Mouse (Mus musculus) MEL (cell line): ENCODE measurements at regions not wholly inside any gene's neighbourhood (a gene's known extent, or its start where the extent isn't known, plus 50 kb on each side); places are given as distances from the start of the nearest gene placed in this dataset.

Experiments
- MAFK ChIP-seq: IDR thresholded peaks from 2 replicates; pipeline ENCODE4 v1.6.1; 2011; ENCODE audit warnings: low read depth, mild to moderate bottlenecking, low read length, improper control_type of control experiment, borderline replicate concordance
- POLR2A ChIP-seq, 2 experiments: IDR thresholded peaks; 2 replicates each; pipeline ENCODE4 v1.6.1; 2011 to 2012; ENCODE audit warnings: low read length in 2 of 2, mild to moderate bottlenecking in 2 of 2, control low read depth in 1 of 2, improper control_type of control experiment in 1 of 2, low read depth in 1 of 2, moderate library complexity in 1 of 2; ENCODE audit not compliant: control insufficient read depth in 1 of 2, insufficient read depth in 1 of 2, poor library complexity in 1 of 2
- USF2 ChIP-seq, 2 experiments: IDR thresholded peaks; 2 replicates each; pipeline ENCODE4 v1.6.1; 2011 to 2012; ENCODE audit warnings: improper control_type of control experiment in 2 of 2, low read length in 2 of 2, borderline replicate concordance in 1 of 2, inconsistent platforms in 1 of 2, low read depth in 1 of 2, mild to moderate bottlenecking in 1 of 2; ENCODE audit not compliant: insufficient read depth in 1 of 2

DNA sequence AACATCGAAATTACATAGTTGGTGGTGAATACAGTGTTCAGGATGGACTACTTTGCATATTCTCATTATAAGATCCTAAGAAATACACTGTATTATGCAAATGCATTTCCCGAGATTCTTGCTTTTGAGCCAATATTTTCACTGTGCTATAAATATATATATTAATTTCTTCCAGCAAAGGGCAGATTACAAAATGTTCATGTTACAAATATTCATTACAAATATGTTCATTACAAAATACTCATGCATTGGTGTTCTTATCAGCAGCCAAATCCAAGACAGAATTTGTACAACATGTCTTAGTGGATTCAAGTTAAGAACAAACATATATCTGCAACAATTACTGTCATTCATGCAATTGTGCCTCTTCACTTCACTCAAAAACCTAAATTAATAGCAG is 828.1 kb upstream of the Alcam start:
- TF ChIP-seq USF2 (IDR thresholded peaks at IDR 0.05; ENCODE audit: borderline replicate concordance in 1 of 2, insufficient read depth in 1 of 2, low read depth in 1 of 2, low read length in 2 of 2) (no peak), MAFK (no peak), POLR2A (IDR thresholded peaks at IDR 0.05; ENCODE audit: control insufficient read depth in 1 of 2, insufficient read depth in 1 of 2, low read depth in 1 of 2, low read length in 2 of 2, poor library complexity in 1 of 2) (no peak)
